Mouse (Mus musculus) fat pad, adult 2 months (tissue): ENCODE results near the gene Tgfbr3.

Experiments
- DNase-seq: peaks from one replicate; pipeline ENCODE4 v3.0.0-alpha.2; 2011; ENCODE audit warnings: low read depth, low spot score; ENCODE audit errors: extremely low read depth

The Tgfbr3 gene

GRCm38 (mm10) chr5:107177248-107177647 lies 112.2 kb downstream of the Tgfbr3 start:
- DNase-seq: no peak

GRCm38 (mm10) chr5:107176796-107177195 lies 112.6 kb downstream of the Tgfbr3 start:
- no peak for DNase-seq

GRCm38 (mm10) chr5:107176196-107176595 lies 113.2 kb downstream of the Tgfbr3 start:
- no peak for DNase-seq

- DNase-seq: no peak
Measured at GRCm38 (mm10) chr5:107174188-107174587, 115.2 kb downstream of the Tgfbr3 start.

GRCm38 (mm10) chr5:107173483-107173882 lies 115.9 kb downstream of the Tgfbr3 start:
- no peak for DNase-seq

GRCm38 (mm10) chr5:107171861-107172260 lies 117.6 kb downstream of the Tgfbr3 start:
- DNase-seq: no peak

DNA sequence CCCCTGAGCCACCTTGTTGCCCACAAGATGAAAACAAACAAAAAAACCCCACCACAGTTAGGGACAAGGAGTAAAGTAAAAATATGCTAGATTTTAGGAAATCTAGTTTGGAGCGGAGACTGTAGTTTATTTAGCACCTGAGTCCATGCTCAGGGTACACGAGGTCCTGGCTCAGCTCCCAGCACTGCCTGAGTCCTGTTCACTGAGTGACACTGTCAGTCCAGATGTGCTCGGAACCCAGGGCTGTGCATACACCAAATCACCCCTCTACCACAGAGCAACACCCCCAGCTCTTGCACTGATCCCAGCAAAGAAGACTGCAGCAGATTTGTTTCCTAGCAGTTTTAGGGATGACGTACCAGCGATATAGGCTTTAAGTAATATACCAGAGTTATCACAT lies 119.6 kb downstream of the Tgfbr3 start:
- no peak for DNase-seq

- DNase-seq: no peak
Measured at GRCm38 (mm10) chr5:107167872-107168300, 121.5 kb downstream of the Tgfbr3 start.

DNA sequence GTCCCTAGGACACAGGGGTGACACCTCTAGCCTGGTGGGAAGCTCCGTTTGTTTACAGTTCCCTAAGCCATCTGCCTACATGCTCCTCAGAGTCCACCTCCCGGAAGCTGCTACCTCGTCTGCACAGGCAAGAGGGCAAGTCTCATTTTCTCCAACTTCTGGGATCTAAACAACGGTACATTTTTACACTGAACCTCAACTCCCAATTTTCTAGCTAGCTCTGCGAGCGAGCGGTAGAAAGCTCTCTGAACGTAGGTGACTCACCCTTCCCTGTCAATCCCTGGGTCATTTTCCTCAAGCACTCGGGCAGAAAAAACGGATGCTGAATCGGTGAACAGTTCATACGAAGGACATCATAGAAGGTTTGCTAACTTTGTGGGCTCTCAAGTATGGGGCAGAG lies 122.1 kb downstream of the Tgfbr3 start:
- no peak for DNase-seq

- peak; percentile 90 for DNase-seq
Measured at GRCm38 (mm10) chr5:107166659-107167370, 122.6 kb downstream of the Tgfbr3 start.

DNA sequence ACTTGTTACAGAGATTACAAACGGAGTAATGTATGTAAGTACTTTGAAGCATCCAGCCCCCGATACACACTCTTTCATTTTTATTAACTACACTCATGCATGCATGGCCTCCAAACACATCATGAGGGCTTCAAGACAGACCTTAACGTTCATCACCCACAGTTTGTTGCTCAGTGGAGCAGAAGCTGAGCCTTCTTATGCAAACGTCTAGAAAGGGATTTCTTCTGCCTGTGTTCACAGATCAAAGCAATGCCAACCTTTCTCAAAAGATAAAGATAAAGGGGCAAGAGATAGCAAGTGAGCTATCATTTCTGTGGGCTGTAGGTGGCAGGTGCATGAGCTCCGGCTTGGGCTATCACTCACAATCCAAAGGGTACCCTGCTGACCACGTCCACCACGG lies 123.7 kb downstream of the Tgfbr3 start:
- DNase-seq: no peak

- no peak for DNase-seq
Measured at GRCm38 (mm10) chr5:107165271-107165670, 124.2 kb downstream of the Tgfbr3 start.

DNA sequence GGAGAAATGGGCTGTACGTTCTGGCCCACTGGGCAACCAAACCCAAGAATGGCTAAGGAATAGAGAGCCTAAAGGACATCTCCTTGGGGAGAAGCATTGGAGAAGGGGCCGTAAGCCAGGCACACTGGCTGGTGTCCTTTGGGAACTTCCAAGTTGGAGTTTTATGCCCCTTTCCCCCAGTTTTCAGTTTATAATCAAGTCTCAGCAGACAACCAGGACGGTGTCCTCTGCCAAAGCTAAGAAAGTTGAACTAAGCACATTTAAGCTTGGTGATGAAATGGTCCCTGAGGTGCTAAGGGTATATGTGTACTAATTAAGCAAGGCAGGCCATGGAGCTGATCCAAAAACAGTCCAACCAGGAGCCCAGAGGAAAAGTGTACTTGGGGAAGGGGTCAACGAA lies 124.6 kb downstream of the Tgfbr3 start:
- peak; percentile 98 for DNase-seq

DNA sequence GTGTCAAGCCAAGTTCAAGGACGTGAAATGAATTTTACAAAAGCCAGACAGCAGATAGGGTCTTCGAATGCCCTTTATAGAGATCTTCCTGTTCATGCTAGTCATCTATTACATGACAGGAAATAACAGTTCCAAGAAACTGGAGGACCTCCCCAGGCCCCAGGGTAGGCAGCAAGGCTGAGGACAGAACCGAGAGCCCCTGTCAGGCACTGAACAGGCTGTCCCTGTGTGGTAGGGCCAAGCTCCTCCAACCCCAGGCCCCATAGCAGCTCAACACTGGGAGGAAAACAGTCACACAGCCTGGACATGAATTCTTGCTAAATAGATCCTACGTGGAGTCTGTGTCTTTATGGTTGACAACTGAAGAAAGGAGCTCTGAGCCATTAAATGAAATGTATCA lies 125.3 kb downstream of the Tgfbr3 start:
- DNase-seq: no peak

GRCm38 (mm10) chr5:107163336-107163735 lies 126.1 kb downstream of the Tgfbr3 start:
- DNase-seq: no peak

DNA sequence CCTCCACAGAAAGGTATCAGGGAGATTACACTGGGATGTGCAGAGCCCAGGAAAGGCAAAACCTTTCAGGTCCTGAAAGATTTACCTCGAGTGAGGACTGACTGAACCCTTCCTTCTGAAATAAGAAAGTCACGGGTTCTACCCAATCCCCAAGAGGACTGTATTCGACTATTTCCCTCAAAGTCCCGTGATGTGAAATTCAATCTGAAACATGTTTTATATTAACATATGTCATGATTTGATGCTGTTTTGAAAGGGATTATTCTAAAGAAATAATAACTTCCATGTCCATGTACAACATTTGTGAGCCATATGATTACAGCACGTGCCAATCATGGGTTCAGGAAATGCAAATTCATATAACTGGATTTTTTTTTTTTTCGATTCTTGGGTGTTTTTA lies 126.6 kb downstream of the Tgfbr3 start:
- no peak for DNase-seq

GRCm38 (mm10) chr5:107162319-107162718 lies 127.1 kb downstream of the Tgfbr3 start:
- DNase-seq: no peak

DNA sequence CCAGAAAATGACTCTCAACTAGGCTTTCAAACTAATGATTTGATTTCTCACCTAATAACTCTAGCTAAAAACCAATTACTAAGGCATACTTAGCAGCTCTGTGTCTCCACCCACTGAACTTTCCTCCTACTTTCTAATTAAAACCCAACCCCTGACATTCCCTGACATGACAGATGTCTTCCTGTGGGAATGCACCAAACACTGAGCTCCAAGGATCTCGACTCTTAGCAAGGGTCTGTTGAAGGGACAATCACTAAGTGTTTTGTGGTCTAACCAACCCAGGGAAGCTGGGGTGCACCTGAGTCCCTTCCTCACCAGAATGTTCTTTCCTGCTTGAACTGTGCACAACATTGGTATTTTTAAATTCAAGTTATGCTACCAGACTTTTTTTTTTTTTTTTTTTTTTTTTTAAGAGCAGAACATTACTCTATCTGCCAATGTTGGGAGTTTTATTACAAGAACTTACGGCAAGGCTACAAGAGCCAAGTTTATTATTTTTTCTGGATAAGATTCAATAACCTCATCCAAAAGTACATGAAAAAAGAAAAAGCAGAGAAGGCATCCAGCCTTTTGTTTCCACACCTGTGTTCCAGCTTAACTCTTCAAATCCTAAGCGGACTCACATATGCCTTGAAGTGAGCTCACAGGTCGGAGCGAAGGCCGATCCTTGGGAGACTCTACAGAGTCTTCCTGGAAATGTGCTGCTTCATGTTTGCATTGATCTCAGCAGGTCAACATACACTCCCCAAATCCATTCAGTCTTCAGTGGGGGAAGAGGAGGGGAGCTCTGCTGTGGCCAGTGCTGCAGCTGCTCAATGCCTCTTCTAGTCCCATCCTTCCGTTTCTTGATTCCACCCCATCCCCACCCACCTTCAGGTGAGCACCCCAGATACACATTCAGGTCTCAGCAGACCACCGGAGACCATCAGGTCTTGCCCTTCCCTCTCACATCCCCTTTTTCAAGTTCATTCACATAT lies 129.2 kb downstream of the Tgfbr3 start:
- DNase-seq: peak; percentile 96

DNA sequence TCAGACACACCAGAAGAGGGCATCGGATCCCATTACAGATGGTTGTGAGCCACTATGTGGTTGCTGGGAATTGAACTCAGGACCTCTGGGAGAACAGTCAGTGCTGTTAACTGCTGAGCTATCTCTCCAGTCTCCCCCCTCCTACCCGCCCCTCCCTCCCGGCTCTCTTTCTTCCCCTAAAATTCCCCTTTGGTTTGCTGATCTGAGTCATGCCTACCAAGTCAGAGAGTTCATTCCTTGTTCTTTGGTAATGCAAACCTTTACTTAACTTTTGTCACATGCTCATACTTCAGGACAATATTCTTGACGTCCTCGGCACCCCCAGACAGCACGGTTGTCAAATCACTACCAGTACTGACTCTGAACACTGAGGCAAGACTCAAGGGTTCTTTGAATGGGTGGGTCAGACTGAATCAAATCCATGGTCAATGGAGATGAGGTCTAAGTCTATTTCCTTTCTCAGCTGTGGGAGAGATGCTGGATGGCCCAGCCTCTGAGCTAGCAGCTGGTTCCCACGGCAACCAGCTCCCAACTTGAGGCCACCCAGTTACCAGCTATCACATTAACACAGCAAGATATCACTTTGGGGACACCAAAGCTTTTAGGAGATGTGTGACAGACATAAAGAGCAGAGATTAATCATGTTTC lies 130.8 kb downstream of the Tgfbr3 start:
- DNase-seq: no peak

DNA sequence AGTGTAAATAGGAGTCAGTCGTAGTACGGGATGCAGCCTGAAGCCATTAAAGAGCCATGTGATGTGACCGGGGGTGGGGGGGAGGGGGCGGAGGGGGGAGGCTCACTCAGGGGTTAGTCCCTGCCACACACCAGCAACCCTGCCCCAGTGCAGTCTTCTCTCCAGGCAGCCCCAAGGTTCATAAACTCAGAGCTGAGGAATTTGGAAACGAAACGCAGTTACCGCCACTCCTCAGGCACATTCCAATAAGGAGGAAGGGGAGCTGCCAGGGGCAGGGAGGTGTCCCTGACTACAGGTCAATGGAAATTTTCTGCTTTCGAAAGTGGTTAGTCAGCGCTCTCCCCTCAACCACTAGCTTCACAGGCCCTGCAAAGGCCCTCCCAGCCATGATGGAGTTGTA lies 132.0 kb downstream of the Tgfbr3 start:
- DNase-seq: no peak

DNA sequence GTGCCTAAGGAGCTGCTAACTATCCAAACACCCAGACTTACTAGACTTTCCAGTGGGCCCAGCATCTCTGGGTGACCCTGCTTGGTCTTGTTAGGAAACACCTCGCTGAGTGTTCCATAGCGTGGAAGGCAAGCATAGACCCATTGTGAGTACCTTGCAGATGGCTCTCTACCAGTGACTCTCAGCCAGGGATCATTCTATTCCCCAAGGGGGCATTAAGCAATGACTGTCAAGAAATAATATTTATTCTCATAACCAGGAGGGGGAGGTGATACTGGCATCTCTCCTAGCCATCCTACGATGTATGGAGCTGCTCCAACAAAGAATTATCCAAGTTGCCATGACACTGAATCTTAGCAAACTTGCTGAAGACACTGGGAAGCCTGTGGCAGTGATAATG lies 133.3 kb downstream of the Tgfbr3 start:
- peak; percentile 100 for DNase-seq

GRCm38 (mm10) chr5:107152989-107153388 lies 136.4 kb downstream of the Tgfbr3 start:
- no peak for DNase-seq
